Mouse (Mus musculus) kidney, postnatal 0 days (tissue): ENCODE measurements around the gene Kcnip2. TPM values are rescaled to one million over a fixed set of nuclear protein-coding genes. Genes with fewer than 3 reads are reported as not detected.

Source experiments
- ATAC-seq: fragments of 200-750 bp; cut with Nextera tagmentation; replicated peaks from 2 replicates; pipeline ENCODE4 v1.8.0; 2017; ENCODE audit warnings: low read depth, moderate number of reproducible peaks, moderate TSS enrichment, moderate library complexity; ENCODE audit not compliant: low FRiP score
- DNase-seq: peaks from one replicate; pipeline ENCODE4 v3.0.0-alpha.2; 2016; ENCODE audit warnings: low spot score
- H3K27ac ChIP-seq: fragments of 300-500 bp; sonication (generic); 2 replicates; pipeline ENCODE4 v1.5.1; 2014; ENCODE audit warnings: mild to moderate bottlenecking
- H3K27me3 ChIP-seq: fragments of 300-500 bp; sonication (generic); 2 replicates; pipeline ENCODE4 v1.6.1; 2014; ENCODE audit warnings: low read length, mixed read lengths; ENCODE audit not compliant: insufficient read depth
- H3K36me3 ChIP-seq: fragments of 300-500 bp; sonication (generic); 2 replicates; pipeline ENCODE4 v1.6.1; 2014; ENCODE audit warnings: low read length, mixed read lengths; ENCODE audit not compliant: insufficient read depth
- H3K4me1 ChIP-seq: fragments of 300-500 bp; sonication (generic); replicated peaks from 2 replicates; pipeline ENCODE4 v1.6.1; 2014; ENCODE audit warnings: antibody characterized with exemption, low read length, mixed read lengths; ENCODE audit not compliant: insufficient read depth
- H3K4me2 ChIP-seq: fragments of 300-500 bp; sonication (generic); 2 replicates; pipeline ENCODE4 v1.6.1; 2014; ENCODE audit warnings: mild to moderate bottlenecking, low read length, moderate library complexity, mixed read lengths
- H3K4me3 ChIP-seq: fragments of 300-500 bp; sonication (generic); replicated peaks from 2 replicates; pipeline ENCODE4 v1.5.1; 2014; ENCODE audit warnings: low read depth, low read length
- H3K9ac ChIP-seq: fragments of 300-500 bp; sonication (generic); 2 replicates; pipeline ENCODE4 v1.6.1; 2014; ENCODE audit warnings: low read depth, low read length
- H3K9me3 ChIP-seq: fragments of 300-500 bp; sonication (generic); replicated peaks from 2 replicates; pipeline ENCODE4 v1.6.1; 2016; ENCODE audit warnings: low read length, inconsistent platforms, mixed read lengths
- CTCF ChIP-seq: IDR thresholded peaks from 2 replicates; pipeline ENCODE4 v1.5.1; 2016; ENCODE audit warnings: antibody characterized with exemption, low read depth, mild to moderate bottlenecking, moderate library complexity
- whole genome bisulfite sequencing: fragments of 180-500 bp; shearing (Covaris S2); extraction: QIAGEN DNeasy Blood & Tissue Kit; methylation state at CpG from one replicate; pipeline ENCODE4 v1.1.7; 2014; 5-methylcytosine and 5-hydroxymethylcytosine counted together
- polyA plus RNA-seq: library from polyadenylated mRNA; unstranded; fragments of >200 nt; fragmentation: Nextera tagmentation; extraction: Ambion mirVana; gene quantifications from 2 replicates; pipeline ENCODE4 v1.2.1, GENCODE M21; 2015

The Kcnip2 gene
- polyA plus RNA-seq, 1 experiment from 2014 or later, result 1.5 TPM

GRCm38 (mm10) chr19:45843424-45843823, 27.6 kb upstream of the Kcnip2 start:
- TF ChIP-seq CTCF, result no peak
- no peaks in the 10 kb centered on the region for H3K27me3 ChIP-seq
- H3K36me3 ChIP-seq, result no peaks in the 10 kb centered on the region
- 61% methylated on average over 10 of the region's 10 CpGs for WGBS
- H3K9ac ChIP-seq, result no peak overlapping the region
- ATAC-seq, result no peak
- DNase-seq, result no peak
- no peak overlapping the region for H3K4me2 ChIP-seq
- H3K4me3 ChIP-seq, result no peak overlapping the region
- H3K9me3 ChIP-seq, result no peaks in the 10 kb centered on the region
- no peak overlapping the region for H3K27ac ChIP-seq
- no peaks in the 10 kb centered on the region for H3K4me1 ChIP-seq

GRCm38 (mm10) chr19:45837050-45837994, 21.5 kb upstream of the Kcnip2 start:
- H3K36me3 ChIP-seq, result no peaks in the 10 kb centered on the region
- no peaks in the 10 kb centered on the region for H3K27me3 ChIP-seq
- no peak overlapping the region for H3K9ac ChIP-seq
- no peaks in the 10 kb centered on the region for H3K4me1 ChIP-seq
- no peak for TF ChIP-seq CTCF
- WGBS, result 48% methylated on average over 12 of the region's 12 CpGs
- ATAC-seq (no peak), DNase-seq (peak; percentile 38)
- no peak overlapping the region for H3K4me3 ChIP-seq
- no peak overlapping the region for H3K27ac ChIP-seq
- no peak overlapping the region for H3K4me2 ChIP-seq
- H3K9me3 ChIP-seq, result no peaks in the 10 kb centered on the region

- Histone ChIP-seq H3K4me3 (no peak overlapping the region), H3K4me1 (no peaks in the 10 kb centered on the region), H3K27me3 (no peaks in the 10 kb centered on the region), H3K9me3 (no peaks in the 10 kb centered on the region), H3K27ac (no peak overlapping the region), H3K9ac (no peak overlapping the region), H3K36me3 (no peaks in the 10 kb centered on the region), H3K4me2 (no peak overlapping the region)
- DNase-seq (no peak), ATAC-seq (no peak)
- 76% methylated on average over 10 of the region's 10 CpGs for WGBS
- TF ChIP-seq CTCF, result no peak
Measured at GRCm38 (mm10) chr19:45835490-45835889, 19.6 kb upstream of the Kcnip2 start.

- Histone ChIP-seq H3K9me3 (no peaks in the 10 kb centered on the region), H3K9ac (no peak overlapping the region), H3K27me3 (no peaks in the 10 kb centered on the region), H3K36me3 (no peaks in the 10 kb centered on the region), H3K4me3 (no peak overlapping the region), H3K4me1 (no peaks in the 10 kb centered on the region), H3K4me2 (no peak overlapping the region), H3K27ac (no peak overlapping the region)
- ATAC-seq (no peak), DNase-seq (no peak)
- WGBS, result 78% methylated on average over 10 of the region's 10 CpGs
- TF ChIP-seq CTCF, result no peak
Measured at GRCm38 (mm10) chr19:45833665-45834064, 17.8 kb upstream of the Kcnip2 start.

GRCm38 (mm10) chr19:45830679-45831078, 14.8 kb upstream of the Kcnip2 start:
- no peak overlapping the region for H3K4me2 ChIP-seq
- ATAC-seq (no peak), DNase-seq (no peak)
- H3K4me1 ChIP-seq, result no peaks in the 10 kb centered on the region
- TF ChIP-seq CTCF, result peak; percentile 42
- WGBS, result 34% methylated on average over 2 of the region's 2 CpGs
- no peaks in the 10 kb centered on the region for H3K27me3 ChIP-seq
- no peak overlapping the region for H3K27ac ChIP-seq
- no peak overlapping the region for H3K9ac ChIP-seq
- no peak overlapping the region for H3K4me3 ChIP-seq
- H3K36me3 ChIP-seq, result no peaks in the 10 kb centered on the region
- no peaks in the 10 kb centered on the region for H3K9me3 ChIP-seq

- H3K36me3 ChIP-seq, result no peaks in the 10 kb centered on the region
- H3K4me3 ChIP-seq, result no peak overlapping the region
- H3K9me3 ChIP-seq, result no peaks in the 10 kb centered on the region
- no peak; the same call in 1 of the 2 replicates for TF ChIP-seq CTCF
- no peaks in the 10 kb centered on the region for H3K27me3 ChIP-seq
- no peak overlapping the region for H3K9ac ChIP-seq
- no peak overlapping the region for H3K4me2 ChIP-seq
- DNase-seq (no peak), ATAC-seq (no peak)
- H3K27ac ChIP-seq, result no peak overlapping the region
- 100% methylated on average over 3 of the region's 3 CpGs for WGBS
- H3K4me1 ChIP-seq, result no peaks in the 10 kb centered on the region
Measured at GRCm38 (mm10) chr19:45827736-45828135, 11.9 kb upstream of the Kcnip2 start.
